ENCODE assay signal across 17 mouse cellular contexts in genomic region chr8:61637736-61638135, GRCm38 (mm10).
"Had no signal": no experiment of that assay in that cellular context is flagged by ENCODE, and none has a peak within 500 bp of the region (broad histone marks: within the 10 kb centered on the region; RNA-seq: fewer than 3 reads in every experiment).

No protein-coding gene starts in this region.

- ATAC-seq: liver, embryonic 12.5 days; lung, postnatal 0 days; midbrain, embryonic 13.5 days; midbrain, embryonic 16.5 days had no signal

- DNase-seq: lung, adult 2 months; lung, postnatal 14 days; lung, postnatal 36 days; right cerebral cortex, postnatal 14 days; thymus, adult 18-20 months; thymus, postnatal 14 days; thymus, postnatal 36 days had no signal

- H3K27ac ChIP-seq: liver, embryonic 12.5 days; liver, embryonic 14.5 days; macrophage; midbrain, embryonic 13.5 days; neural tube, embryonic 13.5 days had no signal

- H3K9ac ChIP-seq: liver, embryonic 12.5 days; liver, embryonic 14.5 days; lung, embryonic 15.5 days; midbrain, embryonic 13.5 days; neural tube, embryonic 13.5 days had no signal

- H3K4me1 ChIP-seq: liver, embryonic 12.5 days; midbrain, embryonic 13.5 days had no signal

- H3K27me3 ChIP-seq: liver, embryonic 12.5 days; lung, embryonic 15.5 days; midbrain, embryonic 13.5 days; neural tube, embryonic 13.5 days had no signal

- H3K36me3 ChIP-seq: liver, embryonic 12.5 days; lung, embryonic 15.5 days; midbrain, embryonic 13.5 days; neural tube, embryonic 13.5 days had no signal

- H3K4me2 ChIP-seq: liver, embryonic 12.5 days; lung, embryonic 15.5 days; midbrain, embryonic 11.5 days; midbrain, embryonic 13.5 days; neural tube, embryonic 13.5 days had no signal

- H3K9me3 ChIP-seq: liver, embryonic 12.5 days; lung, embryonic 15.5 days; midbrain, embryonic 13.5 days; neural tube, embryonic 13.5 days had no signal

- H3K4me3 ChIP-seq: liver, embryonic 12.5 days; lung, embryonic 15.5 days; midbrain, embryonic 13.5 days; myocyte; neural tube, embryonic 13.5 days had no signal
